In genomic region chr19:8920836-8921291, GRCm38 (mm10) we compare ENCODE assay signal across 8 mouse cellular contexts. TPM values are rescaled to one million over a fixed set of nuclear protein-coding genes. Genes with fewer than 3 reads are reported as not detected.
A peak's percentile ranks its signal among the peaks of the same experiment; 100 is the strongest.
DNase-seq lines count a peak whose midpoint lies in the region; ATAC-seq lines count a peak whose summit lies in the region.

No protein-coding gene starts in this region.

- H3K4me2 ChIP-seq in heart, embryonic 12.5 days: peak overlapping the region; percentile 83
- H3K4me2 ChIP-seq in forebrain, embryonic 12.5 days: peak overlapping the region; percentile 85
- peak overlapping the region; percentile 87 for H3K4me2 ChIP-seq in midbrain, embryonic 13.5 days (replicated peaks)

- no peaks in the 10 kb centered on the region for H3K27me3 ChIP-seq in heart, embryonic 12.5 days (replicated peaks)
- H3K27me3 ChIP-seq in forebrain, embryonic 12.5 days: no peaks in the 10 kb centered on the region
- no peaks in the 10 kb centered on the region for H3K27me3 ChIP-seq in midbrain, embryonic 13.5 days

- no peak for ATAC-seq in heart, embryonic 12.5 days (ENCODE audit: insufficient number of reproducible peaks, low FRiP score)
- ATAC-seq in forebrain, embryonic 12.5 days (ENCODE audit: low FRiP score): no peak
- ATAC-seq in midbrain, embryonic 13.5 days: no peak

- H3K36me3 ChIP-seq in heart, embryonic 12.5 days: peaks cover 27% of the 10 kb centered on the region
- H3K36me3 ChIP-seq in forebrain, embryonic 12.5 days (replicated peaks): peaks cover 28% of the 10 kb centered on the region
- peaks cover 19% of the 10 kb centered on the region for H3K36me3 ChIP-seq in midbrain, embryonic 13.5 days

- WGBS in heart, embryonic 12.5 days: 1% methylated on average over 6 of the region's 6 CpGs
- 5% methylated on average over 6 of the region's 6 CpGs for WGBS in forebrain, embryonic 12.5 days
- WGBS in midbrain, embryonic 13.5 days: 3% methylated on average over 6 of the region's 6 CpGs

- peak overlapping the region; percentile 86 for H3K4me3 ChIP-seq in heart, embryonic 12.5 days
- H3K4me3 ChIP-seq in forebrain, embryonic 12.5 days (replicated peaks): peak overlapping the region; percentile 83
- H3K4me3 ChIP-seq in midbrain, embryonic 13.5 days (replicated peaks): peak overlapping the region; percentile 91

- peak overlapping the region; percentile 88 for H3K9ac ChIP-seq in heart, embryonic 12.5 days
- H3K9ac ChIP-seq in forebrain, embryonic 12.5 days: peak overlapping the region; percentile 86
- H3K9ac ChIP-seq in midbrain, embryonic 13.5 days (replicated peaks): peak overlapping the region; percentile 86

- no peak for DNase-seq in heart, postnatal 14 days
- peak; percentile 81 for DNase-seq in NIH3T3 (ENCODE audit: low read depth)
- peak; percentile 66 to 69 for DNase-seq in kidney, postnatal 25 days
- no peak for DNase-seq in frontal cortex, postnatal 10 days (ENCODE audit: low spot score in 2 of 2)
- DNase-seq in layer of hippocampus, postnatal 36 days: no peak

- H3K9me3 ChIP-seq in heart, embryonic 12.5 days (replicated peaks): no peaks in the 10 kb centered on the region
- H3K9me3 ChIP-seq in forebrain, embryonic 12.5 days: no peaks in the 10 kb centered on the region
- no peaks in the 10 kb centered on the region for H3K9me3 ChIP-seq in midbrain, embryonic 13.5 days

- H3K27ac ChIP-seq in heart, embryonic 12.5 days (ENCODE audit: poor library complexity, severe bottlenecking): peak overlapping the region; percentile 86
- H3K27ac ChIP-seq in forebrain, embryonic 12.5 days: peak overlapping the region; percentile 89
- H3K27ac ChIP-seq in midbrain, embryonic 13.5 days: peak overlapping the region; percentile 89

- peaks cover 15% of the 10 kb centered on the region for H3K4me1 ChIP-seq in heart, embryonic 12.5 days (replicated peaks)
- peaks cover 16% of the 10 kb centered on the region for H3K4me1 ChIP-seq in forebrain, embryonic 12.5 days
- peaks cover 11% of the 10 kb centered on the region for H3K4me1 ChIP-seq in midbrain, embryonic 13.5 days (replicated peaks)

- intact Hi-C loops in heart, postnatal 14 days (cut with DNase I): loop anchor here (2.0 kb wide), 1 partner anchor 22 kb away; the partner anchor contains the start of gene Ganab

RNA-seq across cellular contexts. Expression of gene B3gat3, which starts 0.7 kb away (rescaled TPM):
- polyA plus RNA-seq in heart, embryonic 12.5 days (2016; fragmentation: Nextera tagmentation; extraction: Ambion mirVana): 46.6 and 46.8 TPM in 2 replicates
- 10 to 100 TPM; 37.1 to 38.0 TPM for total RNA-seq in heart, postnatal 14 days (2021)
- polyA plus RNA-seq in forebrain, embryonic 12.5 days (2016; fragmentation: Nextera tagmentation; extraction: Ambion mirVana): 64.4 and 64.8 TPM in 2 replicates
- 82.2 and 89.5 TPM in 2 replicates for polyA plus RNA-seq in midbrain, embryonic 13.5 days (2015; fragmentation: Nextera tagmentation; extraction: Ambion mirVana)
- 100 to 1,000 TPM; 165 to 175 TPM for total RNA-seq in layer of hippocampus, postnatal 36 days (2021)

RNA-seq across cellular contexts. Expression of gene Rom1, which starts 8.3 kb away (rescaled TPM):
- polyA plus RNA-seq in heart, embryonic 12.5 days (2016; fragmentation: Nextera tagmentation; extraction: Ambion mirVana): 2.4 and 2.5 TPM in 2 replicates
- 10 to 100 TPM; 12.4 to 12.7 TPM for total RNA-seq in heart, postnatal 14 days (2021)
- polyA plus RNA-seq in forebrain, embryonic 12.5 days (2016; fragmentation: Nextera tagmentation; extraction: Ambion mirVana): 1.3 and 2.5 TPM in 2 replicates
- 1.9 and 2.4 TPM in 2 replicates for polyA plus RNA-seq in midbrain, embryonic 13.5 days (2015; fragmentation: Nextera tagmentation; extraction: Ambion mirVana)
- 1 to 10 TPM; 4.0 TPM for total RNA-seq in layer of hippocampus, postnatal 36 days (2021)

RNA-seq across cellular contexts. Expression of gene Eml3, which starts 8.5 kb away (rescaled TPM):
- 13.3 and 13.5 TPM in 2 replicates for polyA plus RNA-seq in heart, embryonic 12.5 days (2016; fragmentation: Nextera tagmentation; extraction: Ambion mirVana)
- total RNA-seq in heart, postnatal 14 days (2021): 10 to 100 TPM; 12.5 to 16.2 TPM
- 13.2 and 13.8 TPM in 2 replicates for polyA plus RNA-seq in forebrain, embryonic 12.5 days (2016; fragmentation: Nextera tagmentation; extraction: Ambion mirVana)
- 8.7 and 9.2 TPM in 2 replicates for polyA plus RNA-seq in midbrain, embryonic 13.5 days (2015; fragmentation: Nextera tagmentation; extraction: Ambion mirVana)
- 10 to 100 TPM; 10.9 to 11.8 TPM for total RNA-seq in layer of hippocampus, postnatal 36 days (2021)

RNA-seq across cellular contexts. Expression of gene Mta2, which starts 20.8 kb away (rescaled TPM):
- 106 and 115 TPM in 2 replicates for polyA plus RNA-seq in heart, embryonic 12.5 days (2016; fragmentation: Nextera tagmentation; extraction: Ambion mirVana)
- 10 to 100 TPM; 42.1 to 44.8 TPM for total RNA-seq in heart, postnatal 14 days (2021)
- polyA plus RNA-seq in forebrain, embryonic 12.5 days (2016; fragmentation: Nextera tagmentation; extraction: Ambion mirVana): 193 and 206 TPM in 2 replicates
- polyA plus RNA-seq in midbrain, embryonic 13.5 days (2015; fragmentation: Nextera tagmentation; extraction: Ambion mirVana): 149 and 153 TPM in 2 replicates
- 10 to 100 TPM; 54.7 to 60.7 TPM for total RNA-seq in layer of hippocampus, postnatal 36 days (2021)

RNA-seq across cellular contexts. Expression of gene Ganab, which starts 23.0 kb away (rescaled TPM):
- polyA plus RNA-seq in heart, embryonic 12.5 days (2016; fragmentation: Nextera tagmentation; extraction: Ambion mirVana): 78.7 and 83.6 TPM in 2 replicates
- total RNA-seq in heart, postnatal 14 days (2021): 10 to 100 TPM; 60.6 to 63.7 TPM
- polyA plus RNA-seq in forebrain, embryonic 12.5 days (2016; fragmentation: Nextera tagmentation; extraction: Ambion mirVana): 106 and 113 TPM in 2 replicates
- polyA plus RNA-seq in midbrain, embryonic 13.5 days (2015; fragmentation: Nextera tagmentation; extraction: Ambion mirVana): 96.8 and 99.8 TPM in 2 replicates
- total RNA-seq in layer of hippocampus, postnatal 36 days (2021): 100 to 1,000 TPM; 111 to 118 TPM

Comparison
In these comparisons a context has a peak if more than half of its experiments do, and no peak if none do; other contexts are left out.
1. DNase-seq: peak in NIH3T3 (single experiment) and kidney, postnatal 25 days (2 of 2); none in heart, postnatal 14 days (0 of 2), frontal cortex, postnatal 10 days (0 of 2) and layer of hippocampus, postnatal 36 days (0 of 2).
2. Peak in every context shown above with its lines, with median percentiles within 50 percentile points of each other: H3K27ac ChIP-seq, H3K4me2 ChIP-seq, H3K4me3 ChIP-seq and H3K9ac ChIP-seq.